Mouse (Mus musculus) testis, adult 2 months (tissue): ENCODE measurements at regions not wholly inside any gene's neighbourhood (a gene's known extent, or its start where the extent isn't known, plus 50 kb on each side); places are given as distances from the start of the nearest gene placed in this dataset.

Source experiments
- CTCF ChIP-seq: fragments of 200-500 bp; IDR thresholded peaks from 2 replicates; pipeline ENCODE4 v1.5.1; 2012; ENCODE audit warnings: low read depth, mild to moderate bottlenecking, inconsistent platforms, low read length, moderate library complexity; ENCODE audit not compliant: control insufficient read depth, insufficient read depth, insufficient replicate concordance
- POLR2A ChIP-seq: fragments of 200-500 bp; IDR thresholded peaks from 2 replicates; pipeline ENCODE4 v1.6.1; 2012; ENCODE audit warnings: low read depth, mild to moderate bottlenecking, inconsistent platforms, low read length, moderate library complexity; ENCODE audit not compliant: control insufficient read depth

DNA sequence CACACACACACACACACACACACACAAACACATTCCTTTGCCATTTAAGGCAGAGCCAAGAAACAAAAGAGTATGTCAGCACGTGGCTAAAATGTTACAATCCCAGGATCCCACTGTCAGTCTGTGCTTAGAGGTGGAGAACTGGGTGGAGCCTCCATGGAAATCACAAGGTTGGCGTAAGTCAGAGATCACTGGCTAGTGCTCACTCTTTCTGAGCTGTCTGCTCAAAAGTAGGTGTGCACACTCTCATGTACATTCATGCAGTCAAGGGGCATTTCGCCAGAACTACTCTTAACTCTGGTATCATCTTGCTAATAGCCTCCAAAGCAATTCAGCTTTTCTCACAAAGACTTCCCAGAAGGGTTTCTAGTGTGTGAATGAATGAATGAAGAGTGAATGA lies 318.2 kb downstream of the Gm45692 start:
- TF ChIP-seq CTCF (no peak), POLR2A (no peak)
